Mouse (Mus musculus): Measurements from ENCODE around the gene Golt1a. TPM values are rescaled to one million over a fixed set of nuclear protein-coding genes. Genes with fewer than 3 reads are reported as not detected.

Gene Golt1a
- polyA plus RNA-seq, 1 experiment from 2014 or later, result not detected

- no peak for DNase-seq (ENCODE audit: low spot score)
These were observed 37.6 kb downstream of the Golt1a start for GRCm38 (mm10) chr1:133347226-133347625.

GRCm38 (mm10) chr1:133347693-133348520, 38.3 kb downstream of the Golt1a start:
- no peak for DNase-seq (ENCODE audit: low spot score)

DNA sequence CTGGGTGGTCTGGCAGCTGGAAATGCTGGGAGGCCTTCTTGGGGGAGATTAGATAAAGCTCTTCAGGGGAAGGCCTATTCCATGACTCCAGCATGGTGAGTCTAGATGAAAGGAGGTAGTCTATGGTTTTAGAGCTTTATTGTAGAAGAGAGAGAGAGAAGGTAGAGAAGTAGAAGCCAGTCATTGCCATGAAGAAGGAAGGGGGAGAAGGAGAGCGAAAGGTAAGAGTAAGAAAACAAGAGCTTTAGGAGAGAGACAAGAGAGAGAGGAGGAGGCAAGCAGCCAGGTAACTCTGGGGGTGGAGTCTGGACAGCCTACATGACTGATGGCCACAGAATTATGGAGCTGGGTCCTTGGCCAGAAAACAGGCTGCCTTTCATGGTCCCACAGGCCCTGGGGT, 40.6 kb downstream of the Golt1a start, which contains the start of gene Ren1:
TSS of gene Ren1 (plus strand) at position 301 of the 400 bp plus-strand sequence.
- DNase-seq (ENCODE audit: low spot score), result no peak

DNA sequence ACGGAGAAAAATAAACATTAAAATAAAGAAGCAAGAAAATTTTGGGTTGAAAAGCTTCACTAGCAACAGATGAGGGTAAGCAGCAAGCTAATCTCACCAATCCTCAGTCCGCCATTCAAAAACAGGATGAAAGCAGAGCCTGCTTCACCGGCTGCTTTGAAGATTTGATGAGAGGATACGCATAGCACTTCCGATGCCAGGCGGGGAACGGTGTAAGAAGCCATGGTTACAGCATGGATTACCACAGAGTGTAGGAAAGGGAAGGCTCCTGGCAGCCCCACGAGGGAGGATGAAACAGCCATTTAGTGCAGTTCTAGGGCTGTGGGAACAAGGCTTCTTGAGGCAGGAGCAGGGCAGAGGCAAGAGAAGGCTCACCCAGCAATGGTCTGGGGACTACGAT, 42.2 kb downstream of the Golt1a start:
- no peak for DNase-seq (ENCODE audit: low spot score)

GRCm38 (mm10) chr1:133353371-133353809, 43.8 kb downstream of the Golt1a start:
- peak; percentile 72 for DNase-seq (ENCODE audit: low spot score)

DNA sequence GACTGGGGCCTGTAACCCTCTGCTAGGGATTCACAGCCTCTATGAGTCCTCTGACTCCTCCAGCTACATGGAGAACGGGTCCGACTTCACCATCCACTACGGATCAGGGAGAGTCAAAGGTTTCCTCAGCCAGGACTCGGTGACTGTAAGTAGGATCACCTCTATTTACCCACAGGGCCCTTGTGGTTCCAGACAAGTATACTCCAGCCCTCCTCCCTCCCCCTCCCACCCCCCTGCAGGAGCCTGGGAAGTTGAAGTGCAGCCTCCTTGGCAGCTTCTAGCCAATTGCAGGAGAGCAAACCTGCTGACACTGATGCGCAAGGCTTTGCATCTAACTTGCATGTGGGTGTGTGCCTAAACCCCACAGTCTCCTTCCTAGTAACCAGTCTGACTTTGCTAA, 45.9 kb downstream of the Golt1a start:
- DNase-seq (ENCODE audit: low spot score), result no peak

DNA sequence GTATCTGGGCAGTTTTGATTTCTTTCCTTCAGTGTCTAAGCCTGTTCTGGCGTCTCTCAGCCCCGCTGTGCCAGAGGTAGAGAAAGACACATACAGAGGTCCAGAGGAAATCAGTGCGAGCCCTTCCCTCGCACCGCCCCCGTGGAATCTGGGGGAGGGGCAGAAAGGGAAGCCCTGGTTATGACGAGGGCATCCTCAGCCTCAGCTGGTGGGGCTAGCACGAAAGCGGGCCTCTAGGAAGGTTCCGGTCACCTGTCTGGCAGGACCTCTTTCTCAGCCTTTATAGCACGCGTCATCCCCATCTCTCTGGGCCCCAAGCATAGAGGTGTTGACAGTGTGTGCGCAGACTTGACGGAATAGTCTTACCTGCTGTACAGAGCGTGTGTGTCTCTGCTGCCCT, 46.3 kb downstream of the Golt1a start:
- DNase-seq (ENCODE audit: low spot score), result no peak

GRCm38 (mm10) chr1:133356330-133356729, 46.7 kb downstream of the Golt1a start:
- DNase-seq (ENCODE audit: low spot score), result no peak

DNA sequence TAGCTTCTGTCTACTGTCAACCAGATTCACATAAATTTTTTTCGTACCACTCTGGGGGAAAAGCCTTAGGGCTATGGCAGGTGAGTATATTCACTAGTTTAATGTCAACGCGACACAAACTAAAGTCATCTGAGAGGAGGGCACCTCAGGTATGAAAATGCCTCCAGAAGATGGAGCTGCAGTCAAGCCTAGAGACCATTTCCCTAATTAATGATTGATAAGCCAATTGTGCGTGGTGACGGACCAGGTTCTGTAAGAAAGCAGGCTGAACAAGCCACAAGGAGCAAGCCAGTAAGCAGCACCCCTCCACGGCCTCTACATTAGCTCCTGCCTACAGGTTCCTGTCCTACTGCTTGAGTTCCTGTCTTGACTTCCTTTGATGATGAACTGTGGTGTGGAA, 51.4 kb downstream of the Golt1a start:
- DNase-seq (ENCODE audit: low spot score), result no peak

DNA sequence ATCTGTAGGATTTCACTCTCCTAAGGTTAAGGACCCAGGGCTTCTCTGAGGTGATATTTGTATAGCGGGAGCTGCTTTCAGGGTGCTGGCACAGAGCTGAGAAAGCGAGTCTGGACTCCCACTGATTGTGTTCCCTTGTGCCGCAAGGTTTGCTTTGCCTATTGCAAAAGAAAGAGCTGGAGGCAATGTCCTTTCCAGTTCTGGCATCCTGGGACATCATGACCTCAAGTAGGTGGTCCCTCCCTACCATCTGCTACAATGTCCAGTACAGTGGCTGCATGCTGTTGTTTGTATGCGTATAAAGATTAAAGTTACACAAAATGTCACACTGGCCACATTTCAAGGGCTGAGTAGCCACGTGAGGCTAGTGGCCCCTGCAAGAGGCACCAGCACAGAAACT, 52.5 kb downstream of the Golt1a start:
- no peak for DNase-seq (ENCODE audit: low spot score)

DNA sequence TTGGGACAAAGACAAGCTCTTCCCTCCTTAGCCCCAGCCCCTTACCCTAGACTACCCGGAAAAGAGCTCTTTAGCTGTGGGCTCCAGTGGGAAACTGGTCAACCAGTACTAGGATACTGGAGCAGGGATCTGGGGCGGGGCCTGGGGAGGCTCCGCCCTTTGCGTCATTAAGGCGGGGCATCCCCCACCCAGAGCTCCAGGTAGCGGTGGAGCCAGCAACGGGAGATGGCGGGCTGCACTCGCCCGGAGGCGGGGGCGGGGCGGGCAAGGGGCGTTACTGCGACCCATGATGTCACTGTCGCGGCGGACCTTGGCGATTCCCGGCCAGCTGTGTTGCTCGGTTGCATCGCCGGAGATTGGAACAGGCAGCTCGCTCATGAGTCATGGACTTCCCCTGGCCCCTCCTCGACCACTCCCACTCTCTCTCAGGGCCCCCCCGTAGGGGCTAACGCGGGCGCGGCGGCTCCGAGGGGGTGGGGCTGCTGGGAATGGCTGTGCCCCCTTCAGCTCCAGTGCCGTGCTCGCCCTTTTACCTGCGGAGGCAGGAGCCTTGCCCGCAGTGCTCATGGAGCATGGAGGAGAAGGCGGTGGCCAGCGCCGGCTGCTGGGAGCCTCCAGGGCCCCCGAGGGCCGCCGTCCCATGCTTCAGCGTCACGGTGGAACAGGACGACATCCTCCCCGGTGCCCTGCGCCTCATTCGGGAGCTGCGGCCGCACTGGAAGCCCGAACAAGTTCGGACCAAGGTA, 53.8 kb downstream of the Golt1a start, which contains the start of gene Etnk2:
TSS of gene Etnk2 (plus strand) at position 297 of the 746 bp plus-strand sequence.
- DNase-seq (ENCODE audit: low spot score), result peak; percentile 43

DNA sequence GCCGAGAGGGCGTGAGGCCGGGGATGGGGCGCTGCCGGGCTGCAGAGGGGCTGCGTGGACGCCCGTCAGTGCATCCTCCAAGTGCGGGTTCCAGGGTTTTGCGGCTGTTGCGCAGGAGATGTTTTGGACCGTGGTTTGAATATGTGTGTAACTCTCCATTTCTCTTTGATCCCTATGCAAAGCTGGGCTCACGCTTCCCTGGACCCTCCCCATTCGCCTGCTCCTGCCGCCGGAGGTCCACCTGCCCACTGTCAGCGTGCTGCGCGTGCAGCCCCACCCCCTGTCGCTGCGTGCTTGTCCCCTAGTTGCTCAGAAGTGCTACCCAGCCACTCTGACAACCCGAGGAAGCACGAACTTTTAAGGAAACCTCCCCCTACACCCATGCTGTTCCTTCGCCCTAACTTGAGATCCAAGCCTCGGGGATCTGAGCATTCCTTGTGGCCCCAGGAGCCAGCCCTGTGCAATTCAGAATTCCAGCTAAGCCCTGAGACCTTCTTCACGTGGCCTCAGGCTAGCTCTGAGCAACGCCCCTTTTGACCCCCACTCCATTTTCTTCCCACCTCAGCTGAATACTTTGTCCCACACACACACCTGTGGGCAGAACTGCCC, 54.5 kb downstream of the Golt1a start:
- no peak for DNase-seq (ENCODE audit: low spot score)

DNA sequence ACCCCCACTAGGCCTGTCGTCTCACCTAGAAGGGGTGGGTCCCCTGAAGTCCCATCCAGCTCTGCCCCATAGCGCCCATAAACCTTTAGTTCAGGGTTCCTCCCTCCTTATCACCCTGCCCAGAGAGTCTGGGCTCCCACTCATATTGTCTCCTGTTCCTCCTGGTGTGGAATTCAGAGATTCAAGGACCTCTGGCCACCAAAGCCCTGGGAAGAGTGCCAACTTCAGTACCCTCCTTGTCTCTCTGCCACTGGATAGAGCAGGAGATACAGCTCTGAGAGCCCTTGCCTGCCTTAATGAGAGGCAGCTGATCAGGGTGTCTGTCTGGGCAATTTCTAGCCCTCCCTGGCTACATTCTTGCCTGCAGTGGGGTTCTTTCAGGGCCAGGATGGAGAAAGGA, 55.3 kb downstream of the Golt1a start:
- DNase-seq (ENCODE audit: low spot score), result no peak

- DNase-seq (ENCODE audit: low spot score), result no peak
These were observed 57.5 kb downstream of the Golt1a start for GRCm38 (mm10) chr1:133366951-133367605.

DNA sequence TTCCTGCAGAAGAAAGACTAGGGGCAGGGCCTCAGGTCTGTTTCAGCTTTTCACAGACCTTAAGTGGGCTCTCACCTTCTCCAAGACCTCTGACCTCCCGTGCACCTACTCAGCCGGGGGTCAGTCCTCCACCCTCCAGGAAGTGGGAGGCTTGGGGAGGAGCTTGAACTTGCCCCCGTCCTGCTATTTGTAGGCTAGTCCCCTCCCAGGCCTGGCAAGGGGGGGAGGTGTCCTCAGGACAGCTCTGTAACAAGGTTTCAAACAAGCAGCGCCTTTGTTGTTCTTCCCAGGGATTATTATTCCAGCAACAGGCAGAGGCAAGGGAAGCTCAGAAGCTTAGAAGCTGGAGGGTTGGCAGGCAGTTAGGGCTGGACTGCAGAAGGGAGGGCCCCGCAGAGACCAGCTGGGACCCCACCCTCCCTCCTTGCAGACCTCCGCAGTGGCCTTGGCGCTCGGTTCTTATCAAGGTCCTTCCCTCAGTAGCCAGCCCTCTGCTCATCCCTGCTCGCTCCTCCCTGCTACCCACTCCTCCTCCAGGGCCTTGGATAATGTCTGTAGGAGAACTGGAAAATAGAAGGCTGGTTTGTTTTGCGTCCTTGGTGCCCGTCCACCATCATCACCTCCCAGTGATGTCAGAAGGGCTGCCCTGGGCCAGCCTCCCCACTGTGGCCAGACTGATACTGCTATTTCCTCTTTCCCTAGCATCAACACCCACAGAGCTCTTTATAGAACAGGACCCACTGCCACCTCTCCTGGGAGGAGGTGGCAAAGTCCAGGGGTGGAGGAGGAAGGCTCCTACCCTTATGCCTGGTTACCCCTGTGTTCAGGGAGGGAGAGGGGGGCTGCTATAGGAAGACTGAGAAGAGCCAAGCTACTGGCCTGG, 58.2 kb downstream of the Golt1a start:
- DNase-seq (ENCODE audit: low spot score), result no peak

DNA sequence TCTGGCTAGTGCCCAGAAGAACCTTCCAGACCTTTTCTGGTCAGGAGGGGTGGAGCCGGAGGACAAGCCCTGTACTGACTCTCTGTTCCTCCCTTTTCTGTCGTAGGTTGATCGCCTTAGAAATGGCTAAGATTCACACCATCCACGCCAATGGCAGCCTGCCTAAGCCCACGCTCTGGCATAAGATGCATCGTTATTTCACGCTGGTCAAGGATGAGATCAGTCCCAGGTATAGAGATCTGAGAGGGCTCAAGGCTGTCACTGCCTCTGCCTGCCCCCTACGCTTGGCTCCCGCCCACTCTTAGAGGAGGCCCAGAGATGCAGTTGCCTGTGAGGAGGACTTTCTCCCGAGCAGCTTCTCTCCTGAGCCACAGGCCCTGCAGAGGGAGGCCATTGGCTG, 59.0 kb downstream of the Golt1a start:
- DNase-seq (ENCODE audit: low spot score), result no peak

- no peak for DNase-seq (ENCODE audit: low spot score)
These were observed 60.8 kb downstream of the Golt1a start for GRCm38 (mm10) chr1:133370352-133370751.

DNA sequence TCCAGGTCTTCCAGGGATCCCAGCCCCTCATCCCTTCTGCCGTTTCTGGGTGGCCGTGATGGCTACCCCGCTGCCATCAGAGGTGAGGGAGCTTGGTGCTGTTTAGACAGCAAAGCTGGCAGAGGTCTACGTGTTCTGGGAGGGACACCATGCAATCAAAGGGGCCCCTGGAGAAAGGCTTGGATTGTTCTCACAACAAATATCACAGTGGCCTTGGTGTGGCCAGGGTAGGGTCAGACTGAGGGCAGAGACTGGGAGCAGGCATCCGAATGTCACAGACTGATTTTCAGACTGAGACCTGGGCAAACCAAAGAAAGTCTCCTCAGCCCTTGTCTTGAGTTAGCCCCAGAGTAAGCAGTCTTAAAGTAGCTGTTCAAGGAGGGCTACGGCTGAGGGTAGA, 61.8 kb downstream of the Golt1a start:
- DNase-seq (ENCODE audit: low spot score), result no peak

DNA sequence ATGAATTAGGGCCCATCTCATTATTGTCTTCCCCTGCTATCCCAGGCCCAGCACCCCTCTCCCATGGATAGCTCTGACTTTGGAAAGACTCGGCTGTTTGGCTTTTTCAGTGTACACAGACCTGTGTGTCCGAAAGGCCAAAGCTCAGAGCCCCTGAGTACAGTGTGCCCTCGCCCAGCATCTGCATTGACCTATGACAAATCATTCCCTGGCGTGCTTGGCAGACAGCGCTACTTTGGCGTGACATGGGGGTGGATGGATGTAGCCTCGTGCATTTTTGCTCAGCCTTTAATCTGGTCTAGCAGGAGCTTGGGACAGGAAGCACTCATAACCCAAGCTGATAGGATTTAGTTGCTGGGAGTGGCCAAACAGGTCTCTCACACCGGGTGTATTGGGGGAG, 62.5 kb downstream of the Golt1a start:
- DNase-seq (ENCODE audit: low spot score), result no peak

Measured in thymus, postnatal 0 days (tissue).